Mouse (Mus musculus): ENCODE results near the gene Tgfbi. TPM values are rescaled to one million over a fixed set of nuclear protein-coding genes. Genes with fewer than 3 reads are reported as not detected.

Tgfbi gene
- polyA plus RNA-seq, 1 experiment from 2014 or later, result 22.7 TPM

Other genes with a start within 250 kb of the Tgfbi start
- gene Gm3045, start 182.9 kb upstream of the Tgfbi start, polyA plus RNA-seq (2015; fragmentation: Nextera tagmentation; extraction: Ambion mirVana), result not detected in 2 replicates
- gene Slc25a48, start 171.2 kb upstream of the Tgfbi start, polyA plus RNA-seq (2015; fragmentation: Nextera tagmentation; extraction: Ambion mirVana), result 0.12 and 0.14 TPM in 2 replicates
- 1.2 and 2.6 TPM in 2 replicates for gene Il9, start 127.3 kb upstream of the Tgfbi start, polyA plus RNA-seq (2015; fragmentation: Nextera tagmentation; extraction: Ambion mirVana)
- gene Fbxl21, start 87.1 kb upstream of the Tgfbi start, polyA plus RNA-seq (2015; fragmentation: Nextera tagmentation; extraction: Ambion mirVana), result 1.1 TPM in 2 replicates
- not detected in 2 replicates for gene Lect2, start 61.0 kb upstream of the Tgfbi start, polyA plus RNA-seq (2015; fragmentation: Nextera tagmentation; extraction: Ambion mirVana)
- 13.1 and 13.7 TPM in 2 replicates for gene Smad5, start 93.5 kb downstream of the Tgfbi start, polyA plus RNA-seq (2015; fragmentation: Nextera tagmentation; extraction: Ambion mirVana)
- gene Gm45623, start 144.3 kb downstream of the Tgfbi start, polyA plus RNA-seq (2015; fragmentation: Nextera tagmentation; extraction: Ambion mirVana), result 0.17 and 0.27 TPM in 2 replicates

All from thymus, postnatal 0 days (tissue).